Mouse (Mus musculus) embryo, embryonic 9.5 days (tissue): Measurements from ENCODE around the gene Msi2.

Experiments
- DNase-seq: peaks from one replicate; pipeline ENCODE4 v3.0.0-alpha.2; 2017; ENCODE audit errors: extremely low spot score

Gene Msi2

DNA sequence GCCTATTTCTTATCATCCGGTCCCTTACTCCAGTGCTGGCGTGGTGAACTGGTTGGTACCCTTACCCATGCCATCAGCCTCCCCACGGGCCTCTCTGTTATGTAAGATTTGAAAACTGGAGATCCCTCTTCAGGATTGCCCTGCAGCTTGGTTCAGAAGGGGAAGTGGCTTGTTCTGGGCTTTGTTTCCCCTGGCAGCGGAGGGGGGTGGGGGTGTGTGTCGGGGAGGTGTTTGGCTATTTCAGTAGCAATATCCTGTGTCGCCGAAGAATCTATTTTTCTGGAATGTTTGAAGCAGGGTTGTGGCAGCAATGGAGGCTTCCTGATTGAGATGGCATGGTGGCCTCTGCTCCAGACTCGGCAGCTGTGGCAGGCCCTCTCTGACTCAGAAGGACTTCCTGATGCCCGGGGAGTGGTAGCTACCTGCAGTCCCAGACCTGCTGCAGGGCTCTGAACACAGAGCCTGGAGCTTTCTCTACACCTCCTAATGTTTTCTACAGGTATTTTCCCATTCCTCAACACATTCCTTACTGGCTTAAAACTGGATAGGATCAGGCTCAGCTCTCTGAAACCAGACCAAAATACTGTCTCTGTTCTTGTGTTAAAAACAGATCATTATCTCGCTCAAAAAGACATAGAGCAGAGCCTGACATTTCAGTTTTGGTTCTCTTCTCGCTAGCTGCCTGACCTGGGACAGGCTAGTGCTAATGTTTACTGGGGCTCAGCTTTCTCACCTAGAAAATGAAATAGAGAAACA, 104.4 kb downstream of the Msi2 start:
- no peak for DNase-seq

DNA sequence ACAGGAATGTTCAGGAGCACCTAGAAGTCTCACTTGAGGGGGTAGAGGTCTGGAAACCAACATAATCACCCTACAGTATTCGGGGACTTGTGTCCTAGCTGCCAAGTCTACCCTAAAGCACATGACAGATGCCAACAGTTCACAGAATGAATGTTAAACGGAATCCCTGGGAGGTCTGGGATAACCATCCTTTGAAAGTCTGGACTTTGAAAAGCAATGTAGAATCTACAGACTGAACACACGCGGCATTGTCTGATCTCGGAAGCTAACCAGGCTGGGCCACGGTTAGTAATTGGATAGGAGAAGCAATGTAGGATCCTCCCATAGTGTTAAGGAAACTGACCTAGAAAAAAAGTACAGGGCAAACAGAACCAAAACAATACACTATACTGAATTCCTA, 105.3 kb downstream of the Msi2 start:
- no peak for DNase-seq

DNA sequence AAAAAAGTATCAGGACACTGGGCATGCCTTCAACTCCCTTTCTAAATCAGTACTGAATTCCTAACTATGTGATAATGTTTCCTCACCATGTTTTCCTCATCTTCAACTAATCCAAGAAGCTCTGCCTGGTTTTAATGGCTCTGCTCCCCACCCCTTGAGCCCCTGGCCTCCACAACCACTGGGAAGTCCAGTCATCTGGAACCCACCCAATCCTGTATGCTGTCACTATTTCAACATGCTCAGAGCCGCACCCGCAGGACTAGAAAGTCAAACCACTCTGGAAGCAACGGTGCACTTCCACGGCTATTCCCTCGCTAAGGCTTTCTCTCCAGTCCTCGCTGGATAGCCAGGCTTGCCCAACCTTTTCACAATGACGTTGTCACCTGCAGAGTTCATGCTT, 106.2 kb downstream of the Msi2 start:
- no peak for DNase-seq

DNA sequence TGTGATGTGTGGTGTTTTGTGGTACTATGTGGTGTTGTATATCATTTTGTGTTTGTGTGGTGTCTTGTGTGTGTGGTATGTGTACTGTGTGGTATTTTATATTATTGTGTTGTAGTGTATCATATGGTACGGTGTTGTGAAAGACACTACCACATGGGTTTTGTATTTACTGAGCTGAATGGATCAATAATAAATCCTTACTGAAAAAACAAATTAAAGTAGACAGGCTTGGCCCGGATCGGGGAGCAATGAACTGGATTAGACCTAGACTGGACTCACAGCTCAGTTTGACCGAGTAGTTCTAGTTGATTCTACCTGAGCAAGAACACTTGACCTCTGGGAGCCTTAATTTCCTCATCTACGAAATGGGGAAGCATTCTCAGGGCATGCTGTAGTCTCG, 107.5 kb downstream of the Msi2 start:
- DNase-seq = no peak

DNA sequence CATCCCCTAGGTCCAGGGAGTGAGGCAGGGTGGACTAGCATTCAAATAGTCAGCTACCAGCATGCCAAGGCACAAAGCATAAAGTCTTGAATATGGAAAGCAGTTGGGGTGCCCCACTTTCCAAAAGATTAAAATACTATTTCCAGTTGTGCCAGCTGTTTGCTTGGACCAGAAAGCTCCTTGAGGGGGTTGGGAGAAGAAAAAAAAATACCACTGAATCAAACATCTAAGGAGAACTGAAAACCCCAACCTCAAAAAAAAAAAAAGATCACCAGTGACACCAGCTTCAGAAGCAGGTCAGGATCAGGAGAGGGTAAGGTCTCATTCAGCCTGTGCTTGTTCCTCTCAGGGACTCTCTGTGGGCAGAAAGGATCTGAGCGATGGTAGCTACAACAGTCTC, 108.2 kb downstream of the Msi2 start:
- no peak for DNase-seq

DNA sequence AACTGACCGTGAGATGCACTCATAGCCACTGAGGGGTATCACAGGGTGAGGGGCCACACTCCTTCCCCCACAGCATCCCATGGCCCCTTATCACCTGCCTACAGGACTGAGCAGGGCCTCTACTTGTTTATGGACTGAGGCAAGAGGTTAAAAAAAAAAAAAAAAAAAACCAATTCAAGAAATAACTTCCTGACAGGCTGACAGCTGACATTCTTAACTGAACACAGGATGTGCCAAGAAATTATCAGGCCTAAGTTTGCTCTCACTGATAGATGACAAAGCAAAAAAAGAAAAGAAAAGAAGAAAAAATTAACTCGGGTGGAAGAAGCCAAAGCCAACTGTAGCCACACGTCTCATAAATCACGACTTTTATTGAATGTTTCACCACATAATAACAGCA, 109.7 kb downstream of the Msi2 start:
- DNase-seq = no peak

DNA sequence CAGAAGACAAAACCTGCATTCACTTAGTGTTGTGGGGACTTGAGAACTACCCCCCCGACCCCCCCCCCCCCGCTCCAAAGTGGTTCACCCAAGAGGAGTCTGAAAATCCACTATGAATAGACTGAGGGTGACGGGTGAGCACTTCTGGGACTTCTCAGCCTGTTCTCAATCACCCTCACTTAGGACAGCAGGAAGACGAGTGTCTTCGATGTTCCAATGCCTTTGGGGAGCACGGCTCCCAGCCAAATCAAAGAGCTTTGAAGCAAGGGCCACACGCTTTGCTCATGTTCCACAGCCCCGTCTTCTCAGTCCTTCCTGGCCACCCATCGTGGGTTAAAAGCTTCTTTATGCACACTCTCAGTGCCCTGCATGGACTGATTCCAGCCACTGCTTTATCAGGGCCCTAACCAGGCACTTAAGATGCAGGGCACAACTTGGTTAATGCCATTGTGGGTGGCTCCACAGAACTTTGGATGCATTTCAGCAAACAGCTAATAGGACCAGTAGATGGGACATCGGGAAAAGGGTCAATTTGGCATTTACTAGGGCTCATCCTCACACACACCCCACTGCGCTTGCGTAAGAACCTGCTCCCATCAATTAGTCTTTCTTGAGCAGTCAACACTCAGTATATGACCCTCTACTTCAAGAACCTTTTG, 110.5 kb downstream of the Msi2 start:
- no peak for DNase-seq

DNA sequence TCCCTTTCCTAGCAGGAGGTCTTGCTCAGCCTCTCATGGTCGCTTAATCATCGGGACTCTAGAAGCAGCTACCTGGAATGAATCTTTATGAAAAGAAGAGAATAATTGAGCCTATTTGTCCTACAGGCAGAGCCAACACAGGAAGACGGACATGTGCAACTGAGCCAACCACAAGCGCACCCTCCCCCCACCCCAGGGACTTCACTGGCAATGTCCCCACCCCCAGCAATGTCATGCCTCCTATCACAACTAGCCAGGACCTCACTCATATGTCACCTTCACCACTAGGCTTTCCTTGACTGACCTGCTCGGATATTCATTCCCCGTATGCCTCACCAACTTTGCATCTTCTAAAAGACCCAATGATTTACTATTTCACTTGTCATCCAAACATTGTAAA, 112.5 kb downstream of the Msi2 start:
- DNase-seq = no peak

DNA sequence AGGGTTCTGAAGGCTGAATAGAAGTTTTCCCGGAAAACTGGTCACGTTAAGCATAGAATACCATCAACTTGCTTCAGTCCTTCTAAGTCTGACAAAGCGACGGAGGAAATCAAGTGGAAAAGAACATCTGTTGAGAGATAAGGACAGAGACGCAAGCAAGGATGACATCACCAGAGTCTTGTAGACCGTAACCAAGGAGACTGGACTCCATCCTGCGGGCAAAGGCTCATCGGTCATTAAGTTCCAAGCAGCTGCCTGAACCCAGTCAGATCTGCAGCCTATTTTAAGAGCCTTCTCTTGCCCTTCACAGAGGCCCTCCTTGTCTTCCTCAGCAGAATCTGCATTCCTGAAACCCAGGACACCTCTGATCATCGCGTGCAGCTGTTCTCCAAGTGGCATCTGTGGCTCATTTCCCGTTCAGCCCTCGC, 113.2 kb downstream of the Msi2 start:
- DNase-seq = no peak

DNA sequence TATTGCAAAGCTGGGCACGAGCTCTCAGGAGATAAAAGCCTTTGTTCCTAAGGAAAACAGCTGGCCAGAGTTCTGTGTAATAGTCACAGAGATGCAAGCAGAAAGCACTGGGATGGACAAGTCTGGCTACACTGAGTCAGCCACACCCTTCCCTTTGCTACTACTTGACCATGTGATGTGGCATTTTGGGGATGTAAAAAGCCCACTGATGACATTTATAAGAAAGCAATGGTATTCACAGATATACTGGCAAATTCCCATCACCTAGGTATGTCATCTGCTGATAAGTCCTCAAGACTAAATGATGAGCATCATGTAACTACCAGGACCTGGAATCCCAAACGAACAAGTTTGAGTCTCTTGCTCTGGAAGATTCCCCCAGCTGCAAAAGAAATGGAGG, 113.7 kb downstream of the Msi2 start:
- no peak for DNase-seq

DNA sequence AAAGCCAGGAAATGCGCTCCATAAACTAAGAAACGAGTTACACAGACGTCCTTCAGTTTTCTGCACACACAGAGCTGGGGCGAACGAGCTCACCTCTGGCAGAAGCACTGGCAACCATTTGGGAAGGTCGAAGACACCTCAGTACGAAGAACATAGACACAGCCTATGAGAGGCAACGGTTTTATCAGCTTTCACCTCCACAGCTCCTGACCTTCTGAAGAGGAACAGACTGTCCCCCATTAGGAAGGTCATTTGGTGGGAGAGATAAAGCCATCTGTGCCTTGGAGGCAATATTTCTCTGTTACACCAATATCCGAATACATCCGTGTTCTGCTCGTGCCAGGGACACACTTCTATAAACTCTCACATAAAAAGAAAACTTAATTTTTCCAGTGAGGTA, 114.9 kb downstream of the Msi2 start:
- DNase-seq = no peak

DNA sequence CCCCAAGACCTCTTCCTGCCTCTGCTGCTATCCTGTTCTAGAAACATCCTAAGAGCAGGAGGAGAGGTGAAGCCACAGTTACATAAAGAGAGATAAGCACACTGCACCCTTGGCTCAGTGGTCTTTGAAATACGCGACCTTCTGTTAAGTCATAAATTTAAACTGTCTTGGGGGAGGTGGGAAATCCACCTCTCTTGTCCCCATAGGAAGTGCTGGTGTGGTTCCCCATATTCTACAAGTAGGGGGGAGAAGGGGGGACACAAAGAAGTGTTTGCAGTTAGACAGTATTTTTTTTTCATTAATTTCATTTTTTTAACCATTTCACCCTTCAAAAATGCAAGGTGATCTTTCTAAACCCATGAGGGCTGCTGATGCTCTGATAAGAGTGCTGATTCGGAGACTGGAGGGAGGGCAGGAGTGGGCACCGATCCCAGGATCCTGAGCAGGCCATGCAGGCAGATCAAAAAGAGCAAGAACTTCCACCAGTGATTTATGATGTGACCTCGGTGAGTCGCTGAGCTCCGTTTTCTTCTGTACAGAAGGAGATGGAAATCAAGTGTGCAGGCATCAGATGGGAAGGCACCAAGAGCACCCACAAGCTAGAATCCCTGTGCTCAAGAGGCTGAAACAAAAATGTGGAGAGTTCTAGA, 115.7 kb downstream of the Msi2 start:
- no peak for DNase-seq

DNA sequence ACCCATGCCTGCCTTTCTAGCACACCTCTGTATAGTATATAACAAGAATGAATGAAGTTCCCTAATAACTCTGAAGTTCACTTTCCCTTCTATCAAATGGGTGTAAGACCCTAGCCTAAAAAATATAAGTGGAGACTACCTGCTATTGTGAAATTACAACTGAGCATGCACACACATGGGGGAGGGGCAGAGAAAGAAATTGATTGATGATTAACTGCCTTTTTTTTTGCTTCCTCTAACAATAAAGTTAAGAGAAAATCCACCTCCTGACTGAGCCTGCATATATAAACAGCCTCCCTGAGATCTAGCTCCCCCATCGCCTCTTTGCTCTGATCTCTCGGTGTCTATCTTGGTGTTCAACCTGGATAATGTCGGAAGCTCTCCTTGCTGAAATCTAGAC, 118.1 kb downstream of the Msi2 start:
- no peak for DNase-seq

DNA sequence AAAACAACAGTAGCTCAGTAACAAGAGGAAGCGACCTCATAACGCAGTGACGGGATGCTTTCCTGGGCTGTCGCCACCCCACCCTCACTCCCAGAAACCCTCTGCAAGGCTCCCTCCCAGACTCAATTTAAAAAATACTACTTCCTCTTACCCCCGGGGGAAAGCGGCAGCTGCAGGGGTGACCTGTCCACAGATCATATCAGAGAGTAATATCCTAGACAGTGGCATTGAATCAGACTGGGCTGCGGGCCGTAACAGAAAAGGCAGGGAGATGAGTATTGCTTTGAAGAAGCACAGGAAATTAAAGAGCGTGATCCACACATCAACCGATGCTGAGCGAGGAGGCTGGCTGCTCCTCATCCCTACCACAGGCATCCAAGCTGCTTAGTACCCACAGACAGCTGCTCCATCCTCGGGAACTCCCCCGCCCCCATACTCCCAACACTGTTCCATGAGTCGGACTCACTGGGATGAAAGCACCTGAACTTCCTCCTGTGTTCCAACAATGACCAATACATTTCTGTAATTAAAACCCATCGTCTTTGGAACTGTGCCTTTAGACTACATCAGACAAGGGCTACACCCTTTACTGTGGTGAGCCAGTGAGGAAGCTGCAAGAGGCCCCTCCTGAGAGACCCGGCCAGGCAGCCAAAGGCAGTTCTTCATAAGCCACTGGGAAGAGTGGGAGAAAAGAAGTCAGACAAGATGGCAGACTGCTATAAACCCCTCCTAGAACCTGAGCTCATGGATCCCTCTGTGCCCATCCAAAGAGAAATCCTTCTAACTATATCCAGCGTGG, 118.8 kb downstream of the Msi2 start:
- no peak for DNase-seq

DNA sequence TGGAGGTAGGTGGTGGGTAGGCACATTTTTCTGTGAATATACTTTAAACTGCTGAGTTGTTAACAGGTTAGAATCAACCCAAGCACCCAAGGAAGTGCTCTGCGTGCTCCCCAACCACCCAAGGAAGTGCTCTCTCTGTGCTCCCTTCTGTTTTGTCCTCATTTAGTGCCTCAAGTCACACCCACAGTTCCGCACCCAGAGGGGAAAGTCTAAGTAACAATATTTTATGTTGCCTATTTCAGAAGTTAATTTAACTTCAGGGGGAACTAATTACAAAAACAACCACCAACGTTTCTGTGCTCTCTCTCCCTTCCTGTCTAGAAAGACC, 119.5 kb downstream of the Msi2 start:
- DNase-seq = no peak

DNA sequence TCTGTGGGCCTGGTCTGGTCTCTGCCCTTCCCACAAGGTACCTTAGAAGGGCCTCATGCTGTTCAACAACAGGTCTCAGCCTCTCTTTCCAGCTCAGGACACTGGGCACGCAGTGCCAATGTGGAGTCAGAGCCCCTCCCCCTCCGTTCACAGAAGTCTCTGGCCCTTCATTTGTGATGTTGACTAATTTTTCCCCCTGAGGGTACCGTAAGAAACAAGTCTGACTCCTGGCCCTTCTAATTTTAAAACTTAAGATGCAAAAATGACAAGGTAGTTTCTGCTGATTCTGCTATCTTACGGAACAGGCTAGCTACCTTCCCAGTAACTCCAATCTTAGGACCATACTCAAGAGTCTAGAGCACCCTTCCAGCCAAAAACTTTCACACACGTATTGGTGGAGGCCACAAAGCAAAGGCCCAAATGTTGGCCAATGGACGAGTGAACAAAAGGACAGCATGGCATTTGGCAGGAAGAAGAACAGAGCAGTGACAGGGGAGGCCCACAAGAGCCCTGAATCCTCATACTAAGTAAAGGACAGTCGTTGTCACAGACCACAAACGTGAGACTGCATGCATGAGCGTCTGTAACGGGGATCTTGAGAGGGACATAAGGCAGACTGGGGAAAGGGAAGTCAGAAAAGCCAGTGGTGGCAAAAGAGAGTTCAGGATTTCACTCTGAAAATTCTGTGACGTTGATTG, 120.0 kb downstream of the Msi2 start:
- no peak for DNase-seq

DNA sequence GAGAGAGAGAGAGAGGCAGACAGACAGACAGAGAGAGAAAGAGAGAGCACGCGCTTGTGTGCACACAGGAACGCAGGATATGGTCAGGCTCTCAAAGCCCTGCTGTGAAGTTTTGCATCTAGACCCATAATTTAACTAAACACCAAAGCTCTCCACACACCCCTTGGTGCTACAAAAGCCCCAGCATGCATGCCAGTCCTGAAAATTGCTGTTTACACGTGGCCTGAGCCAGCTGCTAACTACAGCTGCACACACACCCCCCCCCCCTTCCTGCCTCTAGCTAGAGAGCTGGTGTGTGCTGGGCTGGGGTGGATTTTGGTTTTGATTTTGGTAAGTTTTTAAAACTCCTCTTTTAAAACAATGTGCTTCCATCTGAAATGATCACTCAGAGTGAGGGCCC, 122.7 kb downstream of the Msi2 start:
- DNase-seq = no peak

DNA sequence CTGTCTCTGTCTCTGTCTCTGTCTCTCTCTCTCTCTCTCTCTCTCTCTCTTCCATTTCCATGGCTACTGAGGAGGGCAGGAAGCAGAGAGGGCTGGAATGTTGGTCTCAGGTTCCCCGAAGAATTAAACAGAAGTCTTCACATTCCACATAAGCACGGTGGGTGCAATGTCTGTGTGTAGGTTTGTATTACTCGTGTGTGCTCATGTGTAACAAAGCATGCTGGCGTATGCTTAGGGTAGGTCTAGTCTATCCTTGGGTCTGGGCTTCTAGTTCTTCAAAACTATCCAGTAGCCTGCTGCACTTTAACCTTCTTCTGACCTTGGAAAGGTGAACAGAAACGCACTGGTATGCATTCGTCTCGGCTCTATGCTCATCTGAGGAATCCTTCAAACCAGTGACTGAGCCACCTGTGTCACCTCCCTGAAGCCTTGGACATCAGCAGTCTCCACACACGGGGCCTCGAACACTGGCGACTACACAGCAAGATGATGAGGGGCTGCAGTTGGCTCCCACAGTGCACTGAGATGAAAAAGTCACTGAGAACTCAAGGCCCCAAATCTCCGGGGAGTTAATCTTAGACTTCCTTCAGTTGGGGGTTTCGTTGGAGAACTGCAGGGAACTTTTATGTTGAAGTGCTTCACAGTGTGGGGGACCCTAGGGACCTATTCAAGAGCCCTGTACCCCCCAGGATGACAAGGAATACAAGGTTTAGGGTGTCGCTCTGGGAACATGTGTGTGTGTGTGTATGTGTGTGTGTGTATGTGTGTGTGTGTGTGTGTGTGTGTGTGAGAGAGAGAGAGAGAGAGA, 123.3 kb downstream of the Msi2 start:
- no peak for DNase-seq

DNA sequence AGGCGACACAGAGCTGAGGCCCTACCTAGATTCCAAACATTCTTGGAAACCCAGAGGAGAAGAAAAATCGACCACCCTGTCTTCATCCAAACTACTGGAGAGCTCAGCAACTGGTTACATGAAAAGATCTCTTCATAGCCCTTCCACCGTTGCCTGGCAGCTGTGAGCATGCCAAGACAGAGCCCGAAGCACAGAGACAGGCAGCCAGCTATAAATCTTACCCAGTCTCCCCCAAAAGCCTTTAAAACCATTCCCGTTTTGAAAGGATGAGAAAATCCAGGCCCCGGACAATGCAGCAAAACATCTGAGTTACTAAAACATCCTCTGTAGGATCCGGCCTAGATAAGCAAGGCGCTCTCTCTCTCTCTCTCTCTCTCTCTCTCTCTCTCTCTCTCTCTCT, 124.3 kb downstream of the Msi2 start:
- peak; percentile 57 for DNase-seq

DNA sequence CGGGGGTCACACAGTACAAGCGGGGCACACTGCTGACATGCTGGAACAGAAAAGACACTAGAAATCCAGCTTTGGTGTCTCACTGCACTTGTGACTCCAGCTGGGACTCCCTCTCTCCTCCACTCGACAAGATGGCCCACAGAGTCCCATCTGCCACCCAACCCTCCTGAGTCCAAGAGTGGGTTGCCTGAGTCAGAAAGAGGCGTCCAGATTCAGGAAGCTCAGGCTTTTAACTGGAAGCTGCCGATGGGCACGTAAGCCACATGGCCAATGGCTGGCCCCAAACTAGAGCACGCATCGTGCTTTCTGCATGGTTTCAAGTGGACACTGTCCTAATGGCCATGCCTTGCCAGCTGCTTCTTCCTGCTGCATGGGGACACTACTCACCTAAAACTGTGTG, 126.2 kb downstream of the Msi2 start:
- no peak for DNase-seq

DNA sequence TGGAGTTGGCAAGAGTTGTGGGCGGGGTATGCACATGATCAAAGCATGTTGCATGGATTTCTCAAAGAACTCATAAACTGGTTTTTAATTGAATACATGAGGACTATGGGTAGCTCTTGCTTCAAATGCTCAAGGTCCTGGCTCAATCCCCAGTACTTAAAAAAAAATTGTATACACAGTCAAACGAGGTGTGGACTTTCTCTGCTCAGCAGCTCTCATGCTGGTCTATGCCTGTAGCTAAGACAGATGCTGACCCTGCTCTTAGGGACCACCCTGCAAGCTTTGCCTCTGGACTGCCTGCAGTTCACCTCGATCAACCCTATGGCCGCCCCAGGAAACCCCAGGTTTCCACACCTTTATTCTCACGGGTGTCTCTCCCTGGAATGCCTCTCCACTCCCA, 127.7 kb downstream of the Msi2 start:
- no peak for DNase-seq
